Mouse (Mus musculus) G1E (cell line): Measurements from ENCODE around the gene Dhx32.

ENCODE experiments used
- CTCF ChIP-seq: IDR thresholded peaks from 2 replicates; pipeline ENCODE4 v1.5.1; 2012; ENCODE audit warnings: low read depth, low read length, inconsistent platforms, mixed read lengths
- GATA1 ChIP-seq: IDR thresholded peaks from 2 replicates; pipeline ENCODE4 v1.6.1; 2012; ENCODE audit warnings: borderline replicate concordance, low read length, inconsistent platforms, mixed read lengths
- GATA2 ChIP-seq: IDR thresholded peaks from 2 replicates; pipeline ENCODE4 v1.6.1; 2012; ENCODE audit warnings: low read depth, low read length, inconsistent platforms, borderline replicate concordance
- POLR2AphosphoS5 ChIP-seq: IDR thresholded peaks from 2 replicates; pipeline ENCODE4 v1.6.1; 2012; ENCODE audit warnings: low read depth, low read length, inconsistent platforms; ENCODE audit not compliant: insufficient replicate concordance
- TAL1 ChIP-seq: conservative IDR thresholded peaks from 2 replicates; pipeline ENCODE4 v1.6.1; 2012; ENCODE audit warnings: low read depth, low read length, inconsistent platforms, mixed read lengths

DNA sequence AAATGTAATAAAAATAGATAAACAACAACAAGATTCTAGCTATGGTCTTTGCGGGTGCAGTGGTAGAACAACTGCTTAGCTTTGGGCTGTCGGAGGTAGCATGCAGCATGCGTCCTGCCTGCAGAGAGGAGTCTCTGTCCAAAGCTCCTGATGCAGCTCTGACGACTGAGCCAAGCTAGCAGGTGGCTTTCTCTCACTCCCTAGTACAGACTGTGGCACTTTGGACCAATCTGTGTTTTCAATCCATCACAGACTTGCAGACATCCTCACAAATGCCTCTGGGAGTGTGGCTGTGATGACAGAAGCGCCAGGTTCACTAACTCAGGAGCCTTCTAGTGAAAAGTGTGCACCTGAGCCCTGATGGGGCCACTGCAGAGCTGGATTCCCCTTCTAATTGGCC lies 53.2 kb downstream of the Dhx32 start:
- TF ChIP-seq CTCF (no peak), POLR2AphosphoS5 (no peak), GATA1 (no peak), GATA2 (no peak), TAL1 (no peak)
